Mouse (Mus musculus) stomach, embryonic 16.5 days (tissue): ENCODE results near the gene Muc5ac. TPM values are rescaled to one million over a fixed set of nuclear protein-coding genes. Genes with fewer than 3 reads are reported as not detected.

Source experiments
- polyA plus RNA-seq: library from polyadenylated mRNA; unstranded; fragments of >200 nt; fragmentation: Nextera tagmentation; extraction: Ambion mirVana; gene quantifications from 2 replicates; pipeline ENCODE4 v1.2.1, GENCODE M21; 2015

The Muc5ac gene
- polyA plus RNA-seq, 1 experiment from 2014 or later, result 2.4 TPM

Other genes starting within 250 kb of the Muc5ac start
- 54.0 and 60.5 TPM in 2 replicates for gene Chid1, start 249.1 kb upstream of the Muc5ac start, polyA plus RNA-seq
- 86.0 and 91.0 TPM in 2 replicates for gene Ap2a2, start 226.8 kb upstream of the Muc5ac start, polyA plus RNA-seq
- 3.8 and 6.3 TPM in 2 replicates for gene Muc6, start 133.7 kb upstream of the Muc5ac start, polyA plus RNA-seq
- 2.5 and 3.2 TPM in 2 replicates for gene Muc2, start 98.6 kb upstream of the Muc5ac start, polyA plus RNA-seq
- gene Muc5b, start 50.1 kb downstream of the Muc5ac start, polyA plus RNA-seq, result 1.2 and 2.0 TPM in 2 replicates
- gene Tollip, start 129.5 kb downstream of the Muc5ac start, polyA plus RNA-seq, result 52.0 and 62.6 TPM in 2 replicates
- gene Brsk2, start 160.8 kb downstream of the Muc5ac start, polyA plus RNA-seq, result 1.4 TPM in 2 replicates